Mouse (Mus musculus) liver, embryonic 14.5 days (tissue): ENCODE data around the gene Ube4b.

Experiments
- CTCF ChIP-seq: IDR thresholded peaks from 2 replicates; pipeline ENCODE4 v1.5.1; 2016; ENCODE audit warnings: antibody characterized with exemption, low read depth, control low read depth
- EP300 ChIP-seq: IDR thresholded peaks from 2 replicates; pipeline ENCODE4 v1.6.1; 2016; ENCODE audit warnings: antibody characterized with exemption, low read depth

DNA sequence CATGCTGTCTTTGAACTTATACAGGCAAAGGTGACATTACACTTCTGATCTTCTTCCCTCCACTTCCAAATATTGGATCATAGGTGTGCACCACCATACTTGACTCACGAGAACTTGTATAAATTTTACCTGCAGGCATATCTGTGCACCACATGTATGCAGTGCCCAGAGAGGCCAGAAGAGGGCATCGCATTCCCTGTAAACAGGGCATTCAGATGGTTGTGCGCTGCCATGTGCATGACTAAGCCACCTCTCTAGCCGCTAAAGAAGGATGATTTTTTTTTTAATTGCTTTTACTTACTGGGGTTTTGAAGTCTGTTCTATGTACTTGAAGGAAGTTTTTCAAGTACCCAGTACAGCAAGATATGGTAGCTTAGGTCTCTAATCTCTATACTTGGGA is 27.1 kb upstream of the Ube4b start:
- TF ChIP-seq EP300 (no peak), CTCF (peak; percentile 68)
